In the genomic region with DNA sequence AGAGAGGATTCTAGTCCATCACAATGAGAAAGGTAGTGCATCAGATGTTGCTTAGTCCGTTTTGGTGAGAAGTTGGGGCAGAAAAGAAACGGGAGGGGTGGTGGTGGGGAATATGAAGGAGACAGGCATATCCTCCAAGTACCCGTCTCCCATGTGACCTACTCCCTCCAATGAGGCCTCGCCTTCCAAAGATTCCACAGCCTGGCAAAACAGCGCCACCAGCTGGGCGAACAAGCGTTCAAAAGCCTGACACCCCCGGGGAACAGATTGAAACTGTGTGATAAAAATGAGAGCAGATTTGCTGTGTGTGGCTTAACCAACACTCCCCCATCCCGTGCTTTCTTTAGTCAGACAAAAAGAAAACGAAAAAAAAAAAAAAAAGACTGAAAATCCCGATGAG, we compare ENCODE assay signal across 11 mouse cellular contexts. TPM values are rescaled to one million over a fixed set of nuclear protein-coding genes. Genes with fewer than 3 reads are reported as not detected.
DNase-seq lines count a peak whose midpoint lies in the region; ATAC-seq and TF ChIP-seq lines count a peak whose summit lies in the region.
"Had no signal": no experiment of that assay in that cellular context is flagged by ENCODE, and none has a peak within 500 bp of the region (broad histone marks: within the 10 kb centered on the region; RNA-seq: fewer than 3 reads in every experiment).

No protein-coding gene starts in this region.

- no peak overlapping the region for H3K4me3 ChIP-seq in ES-E14 (ENCODE audit: insufficient read depth in 1 of 2, low read depth in 1 of 2, low read length in 2 of 2, poor library complexity in 1 of 2, severe bottlenecking in 1 of 2)
- H3K4me3 ChIP-seq: embryonic facial prominence, embryonic 12.5 days; liver, embryonic 15.5 days; stomach, embryonic 15.5 days had no signal

- no peaks in the 10 kb centered on the region for H3K4me1 ChIP-seq in ES-E14 (ENCODE audit: control insufficient read depth in 2 of 2, insufficient read depth in 2 of 2, low read length in 2 of 2, poor library complexity in 1 of 2)
- H3K4me1 ChIP-seq: embryonic facial prominence, embryonic 12.5 days; liver, embryonic 15.5 days had no signal

- peak; percentile 13; the same call in 1 of the 2 replicates for ATAC-seq in neutrophil, adult 5-6 weeks (ENCODE audit: extremely low read depth, insufficient number of reproducible peaks, low FRiP score, poor library complexity, severe bottlenecking)

- H3K27ac ChIP-seq in ES-E14 (ENCODE audit: insufficient read depth, low read depth, low read length, poor library complexity, severe bottlenecking): no peak overlapping the region
- H3K27ac ChIP-seq: embryonic facial prominence, embryonic 12.5 days; liver, embryonic 15.5 days; stomach, embryonic 15.5 days had no signal

- no peak for TF ChIP-seq POLR2A in brain, embryonic 14.5 days (IDR thresholded peaks at IDR 0.05; ENCODE audit: borderline replicate concordance, extremely low read depth, insufficient read depth, insufficient read length, poor library complexity, severe bottlenecking)

- peak; percentile 75 for DNase-seq in layer of hippocampus, adult 11-12 months (ENCODE audit: low spot score)
- DNase-seq in layer of hippocampus, adult 9-10 months (ENCODE audit: low spot score): no peak
- DNase-seq in ES-E14 (ENCODE audit: low read depth, low spot score): peak; percentile 48
- no peak for DNase-seq in brain, embryonic 14.5 days (ENCODE audit: low read depth)
- peak; percentile 52 to 62 for DNase-seq in kidney, postnatal 4 days
- no peak for DNase-seq in T-cell, adult 2 months (ENCODE audit: low spot score)
- DNase-seq in MN1 (ENCODE audit: low spot score): no peak

- peak; percentile 5; the same call in 1 of the 2 replicates for TF ChIP-seq CTCF in brain, embryonic 14.5 days (IDR thresholded peaks at IDR 0.05; ENCODE audit: borderline replicate concordance, extremely low read depth, insufficient read depth, insufficient read length)

- H3K36me3 ChIP-seq in ES-E14 (ENCODE audit: control insufficient read depth, insufficient read depth, low read length, poor library complexity, severe bottlenecking): no peaks in the 10 kb centered on the region
- H3K36me3 ChIP-seq: embryonic facial prominence, embryonic 12.5 days; liver, embryonic 15.5 days; stomach, embryonic 15.5 days had no signal

- H3K9me3 ChIP-seq in ES-E14 (ENCODE audit: control insufficient read depth, insufficient read depth, low read depth, low read length): no peaks in the 10 kb centered on the region
- H3K9me3 ChIP-seq: embryonic facial prominence, embryonic 12.5 days; liver, embryonic 15.5 days; stomach, embryonic 15.5 days had no signal

- no peak overlapping the region for H3K9ac ChIP-seq in ES-E14 (ENCODE audit: insufficient read depth, low read depth, low read length, poor library complexity, severe bottlenecking)
- H3K9ac ChIP-seq: embryonic facial prominence, embryonic 12.5 days; liver, embryonic 15.5 days; stomach, embryonic 15.5 days had no signal

- in situ Hi-C loops in ES-E14 (cut with MboI; ENCODE audit: low sequenced_read_pairs in 2 of 2, unreplicated experiment in 2 of 2): no loop called here

TF ChIP-seq in ES-E14, 5 proteins besides CTCF, POLR2A, EP300 and RAD21:
- TF ChIP-seq ZC3H11A (IDR thresholded peaks at IDR 0.05; ENCODE audit: borderline replicate concordance, low read depth, low read length) (0 out of 2 replicates have a peak, but pooled peaks have one; percentile 27), MAFK (IDR thresholded peaks at IDR 0.05; ENCODE audit: insufficient read depth, low read depth, low read length) (no peak), HCFC1 (IDR thresholded peaks at IDR 0.05; ENCODE audit: borderline replicate concordance, insufficient read depth, low read length) (no peak)

RNA-seq across cellular contexts. Expression of gene Lpar3, which starts 56.7 kb away (rescaled TPM):
- 0.63 and 0.89 TPM in 2 replicates for total RNA-seq in ES-E14 (2012; rRNA removed)
- polyA plus RNA-seq in brain, embryonic 14.5 days (2012; rRNA removed): 0.26 and 0.52 TPM in 2 replicates
- total RNA-seq in neutrophil, adult 5-6 weeks (2017): not detected in 2 replicates

Comparison
In these comparisons a context has a peak if more than half of its experiments do, and no peak if none do; other contexts are left out.
1. DNase-seq: peak in layer of hippocampus, adult 11-12 months (single experiment), ES-E14 (single experiment) and kidney, postnatal 4 days (2 of 2); none in layer of hippocampus, adult 9-10 months (single experiment), brain, embryonic 14.5 days (single experiment), T-cell, adult 2 months (single experiment) and MN1 (single experiment).